Mouse (Mus musculus) right cerebral cortex, adult 2 months (tissue): Measurements from ENCODE around the gene Ubac2.

ENCODE experiments used
- DNase-seq, 2 experiments: peaks; one replicate each; pipeline ENCODE4 v3.0.0; 2021 to 2022; ENCODE audit warnings: low spot score in 2 of 2

The Ubac2 gene

GRCm38 (mm10) chr14:122000346-122001105, 122.1 kb downstream of the Ubac2 start:
- no peak for DNase-seq

GRCm38 (mm10) chr14:122002224-122002623, 123.8 kb downstream of the Ubac2 start:
- DNase-seq = no peak

- DNase-seq = no peak
Measured at GRCm38 (mm10) chr14:122003812-122004211, 125.4 kb downstream of the Ubac2 start.

GRCm38 (mm10) chr14:122008261-122008660, 129.8 kb downstream of the Ubac2 start:
- no peak for DNase-seq

- no peak for DNase-seq
Measured at GRCm38 (mm10) chr14:122009502-122009901, 131.1 kb downstream of the Ubac2 start.

- DNase-seq = no peak
Measured at GRCm38 (mm10) chr14:122010301-122010700, 131.9 kb downstream of the Ubac2 start.

GRCm38 (mm10) chr14:122011768-122012167, 133.3 kb downstream of the Ubac2 start:
- DNase-seq = no peak

- DNase-seq = no peak
Measured at GRCm38 (mm10) chr14:122012193-122012592, 133.8 kb downstream of the Ubac2 start.

GRCm38 (mm10) chr14:122012814-122013213, 134.4 kb downstream of the Ubac2 start:
- DNase-seq = no peak

- no peak for DNase-seq
Measured at GRCm38 (mm10) chr14:122013417-122013951, 135.1 kb downstream of the Ubac2 start.

GRCm38 (mm10) chr14:122017958-122018357, 139.5 kb downstream of the Ubac2 start:
- DNase-seq = no peak

- no peak for DNase-seq
Measured at GRCm38 (mm10) chr14:122019389-122019788, 141.0 kb downstream of the Ubac2 start.

GRCm38 (mm10) chr14:122020567-122020966, 142.1 kb downstream of the Ubac2 start:
- no peak for DNase-seq

GRCm38 (mm10) chr14:122023054-122023453, 144.6 kb downstream of the Ubac2 start:
- DNase-seq = no peak

- no peak for DNase-seq
Measured at GRCm38 (mm10) chr14:122023928-122024327, 145.5 kb downstream of the Ubac2 start.

- peak in 1 of 2 experiments; percentile 18 for DNase-seq
Measured at GRCm38 (mm10) chr14:122028926-122029745, 150.7 kb downstream of the Ubac2 start.

- no peak for DNase-seq
Measured at GRCm38 (mm10) chr14:122029851-122030250, 151.4 kb downstream of the Ubac2 start.

- no peak for DNase-seq
Measured at GRCm38 (mm10) chr14:122032045-122032444, 153.6 kb downstream of the Ubac2 start.

GRCm38 (mm10) chr14:122034451-122034850, 156.0 kb downstream of the Ubac2 start, which contains the start of gene Timm8a2:
Timm8a2 (plus strand) TSS chr14:122034674.
- DNase-seq = no peak

GRCm38 (mm10) chr14:122035181-122035580, 156.8 kb downstream of the Ubac2 start:
- no peak for DNase-seq

- DNase-seq = no peak
Measured at GRCm38 (mm10) chr14:122035860-122036259, 157.4 kb downstream of the Ubac2 start.

- no peak for DNase-seq
Measured at GRCm38 (mm10) chr14:122038874-122039647, 160.6 kb downstream of the Ubac2 start.
